Mouse (Mus musculus) stomach, postnatal 0 days (tissue): ENCODE results near the gene Mul1.

Experiments used
- CTCF ChIP-seq: IDR thresholded peaks from 2 replicates; pipeline ENCODE4 v1.5.1; 2016; ENCODE audit warnings: antibody characterized with exemption, low read depth, mild to moderate bottlenecking, moderate library complexity
- EP300 ChIP-seq: optimal IDR thresholded peaks from 2 replicates; pipeline ENCODE3; 2016; ENCODE audit warnings: antibody characterized with exemption

GRCm38 (mm10) chr4:138460910-138461309, 26.4 kb downstream of the Mul1 start:
- no peak for TF ChIP-seq CTCF
- TF ChIP-seq EP300 = no peak
